Mouse (Mus musculus) CH12.LX (cell line): Measurements from ENCODE around the gene Fancc. TPM values are rescaled to one million over a fixed set of nuclear protein-coding genes. Genes with fewer than 3 reads are reported as not detected.

ENCODE experiments used
- DNase-seq: peaks from one replicate; pipeline ENCODE4 v3.0.0-alpha.2; 2013; ENCODE audit errors: extremely low read depth
- H3K27ac ChIP-seq: 2 replicates; pipeline ENCODE4 v1.5.1; 2012; ENCODE audit warnings: low read depth, mild to moderate bottlenecking, control low read depth, moderate library complexity; ENCODE audit not compliant: insufficient read depth
- H3K27me3 ChIP-seq: replicated peaks from 2 replicates; pipeline ENCODE3; 2012; ENCODE audit warnings: inconsistent platforms
- H3K36me3 ChIP-seq, 2 experiments: replicated peaks in 1 of 2; 2 replicates each; pipeline versions ENCODE3 to v1.6.1; 2012; ENCODE audit warnings: inconsistent platforms in 1 of 2, low read length in 1 of 2, mild to moderate bottlenecking in 1 of 2, mixed read lengths in 1 of 2, moderate library complexity in 1 of 2; ENCODE audit not compliant: control insufficient read depth in 1 of 2, insufficient read depth in 1 of 2
- H3K4me1 ChIP-seq, 2 experiments: 2 replicates each; pipeline ENCODE4 v1.6.1; 2012; ENCODE audit warnings: inconsistent platforms in 1 of 2, moderate library complexity in 1 of 2; ENCODE audit not compliant: insufficient read depth in 2 of 2, control insufficient read depth in 1 of 2
- H3K4me2 ChIP-seq: 2 replicates; pipeline ENCODE4 v1.6.1; 2012; ENCODE audit warnings: low read depth, mild to moderate bottlenecking, control low read depth; ENCODE audit not compliant: poor library complexity, insufficient read depth, severe bottlenecking
- H3K4me3 ChIP-seq, 3 experiments: fragments of 150-350 bp in 1 of 3; sonication (generic) in 1 of 3; replicated peaks in 1 of 3; 2 replicates each; pipeline versions ENCODE3 to v1.5.1; 2011 to 2012; ENCODE audit warnings: low read depth in 2 of 3, low read length in 2 of 3, mild to moderate bottlenecking in 2 of 3, moderate library complexity in 2 of 3, control low read depth in 1 of 3, improper control_type of control experiment in 1 of 3, inconsistent platforms in 1 of 3, mixed read lengths in 1 of 3; ENCODE audit not compliant: poor library complexity in 1 of 3
- H3K79me2 ChIP-seq: replicated peaks from 2 replicates; pipeline ENCODE4 v1.6.1; 2012; ENCODE audit warnings: mild to moderate bottlenecking, moderate library complexity; ENCODE audit not compliant: control insufficient read depth, poor library complexity, insufficient read depth, severe bottlenecking; ENCODE audit errors: extremely low read depth
- H3K9ac ChIP-seq: 2 replicates; pipeline ENCODE4 v1.6.1; 2012; ENCODE audit warnings: low read depth, mild to moderate bottlenecking, control low read depth, moderate library complexity; ENCODE audit not compliant: insufficient read depth
- H3K9me3 ChIP-seq: replicated peaks from 2 replicates; pipeline ENCODE3; 2012; ENCODE audit warnings: low read length, inconsistent platforms, mixed read lengths
- EP300 ChIP-seq: IDR thresholded peaks from 2 replicates; pipeline ENCODE4 v1.6.1; 2011; ENCODE audit warnings: low read length, improper control_type of control experiment
- GABPA ChIP-seq: IDR thresholded peaks from 2 replicates; pipeline ENCODE4 v1.6.1; 2012; ENCODE audit warnings: low read depth, low read length, improper control_type of control experiment, inconsistent platforms; ENCODE audit not compliant: insufficient replicate concordance
- IRF4 ChIP-seq: IDR thresholded peaks from 2 replicates; pipeline ENCODE4 v1.6.1; 2014; ENCODE audit warnings: low read depth, mild to moderate bottlenecking, inconsistent platforms, low read length, improper control_type of control experiment
- KAT2A ChIP-seq: IDR thresholded peaks from 2 replicates; pipeline ENCODE4 v1.6.1; 2012; ENCODE audit warnings: low read length, improper control_type of control experiment, inconsistent platforms; ENCODE audit not compliant: insufficient replicate concordance
- MXI1 ChIP-seq: IDR thresholded peaks from 2 replicates; pipeline ENCODE4 v1.6.1; 2011; ENCODE audit warnings: mild to moderate bottlenecking, low read depth, low read length, improper control_type of control experiment
- NELFE ChIP-seq: IDR thresholded peaks from 2 replicates; pipeline ENCODE4 v1.6.1; 2011; ENCODE audit warnings: low read depth, low read length, improper control_type of control experiment
- NRF1 ChIP-seq: IDR thresholded peaks from 2 replicates; pipeline ENCODE4 v1.6.1; 2014; ENCODE audit warnings: low read depth, mild to moderate bottlenecking, inconsistent platforms, low read length, improper control_type of control experiment, moderate library complexity
- POLR2AphosphoS2 ChIP-seq: IDR thresholded peaks from 2 replicates; pipeline ENCODE4 v1.6.1; 2011; ENCODE audit warnings: low read depth, low read length, improper control_type of control experiment
- RAD21 ChIP-seq: IDR thresholded peaks from 2 replicates; pipeline ENCODE4 v1.6.1; 2011; ENCODE audit warnings: low read depth, mild to moderate bottlenecking, low read length, improper control_type of control experiment, moderate library complexity
- SIN3A ChIP-seq: IDR thresholded peaks from 2 replicates; pipeline ENCODE4 v1.6.1; 2012; ENCODE audit warnings: low read length, improper control_type of control experiment, inconsistent platforms
- dilution Hi-C: fragments of 300-500 bp; cut with MboI; formaldehyde crosslinking; loops from 2 replicates; pipeline ENCODE4 v1.14.3; 2020; ENCODE audit warnings: low sequenced_read_pairs; ENCODE audit not compliant: extremely low pct_unique_long_range_greater_than_20kb, extremely low pct_ligation_motif_present
- in situ Hi-C: fragments of 300-500 bp; cut with MboI; formaldehyde crosslinking; loops from 3 replicates; pipeline ENCODE4 v1.14.3; 2019; ENCODE audit warnings: low sequenced_read_pairs, low pct_ligation_motif_present, low pct_unique_long_range_greater_than_20kb, mixed read lengths
- polyA plus RNA-seq: library from polyadenylated mRNA; unstranded; fragments of >175 nt; gene quantifications from 2 replicates; pipeline ENCODE4 v1.2.1, GENCODE M21; 2012; ENCODE audit warnings: low read depth; ENCODE audit not compliant: insufficient read length
- total RNA-seq, 2 experiments: library from RNA; depleted of rRNA; stranded (reverse); fragments of 300-350 nt in 1 of 2; fragments of >200 nt in 1 of 2; gene quantifications; 2 replicates each; pipeline ENCODE4 v1.2.3; 2012 to 2014

Gene Fancc
- total and polyA plus RNA-seq, 3 experiments: 8.2 to 12.4 (median 8.7) TPM

- peaks cover 36 to 51% of the 10 kb centered on the region in 2 experiments for H3K36me3 ChIP-seq
- H3K4me2 ChIP-seq: no peak overlapping the region
- H3K27ac ChIP-seq: no peak overlapping the region
- no peak overlapping the region for H3K4me3 ChIP-seq
- no peaks in the 10 kb centered on the region for H3K27me3 ChIP-seq
- DNase-seq: no peak
- H3K9me3 ChIP-seq: peaks cover 3% of the 10 kb centered on the region
- no peaks in the 10 kb centered on the region for H3K79me2 ChIP-seq
- in situ Hi-C loops: no loop called here
- TF ChIP-seq NRF1: no peak
- TF ChIP-seq IRF4: no peak
- TF ChIP-seq MXI1: no peak
- TF ChIP-seq RAD21: no peak; the same call in none of the 2 replicates
- TF ChIP-seq SIN3A: no peak
- TF ChIP-seq GABPA: no peak
- no peak for TF ChIP-seq KAT2A
- TF ChIP-seq EP300: no peak
- TF ChIP-seq, all 38 proteins: peak for 0
- dilution Hi-C loops: no loop called here
- Histone ChIP-seq H3K9ac (no peak overlapping the region), H3K4me1 (no peaks in the 10 kb centered on the region)
These were observed 10.7 kb upstream of the Fancc start for GRCm38 (mm10) chr13:63507821-63508220.

GRCm38 (mm10) chr13:63507001-63507556 lies 10.0 kb upstream of the Fancc start:
- TF ChIP-seq POLR2AphosphoS2 (0 out of 2 replicates have a peak, but pooled peaks have one; percentile 24), GABPA (no peak)
- TF ChIP-seq, all 38 proteins: peak for 1
- dilution Hi-C loops (no loop called here), in situ Hi-C loops (no loop called here)
- DNase-seq: no peak
- Histone ChIP-seq H3K36me3 (peaks cover 28 to 44% of the 10 kb centered on the region in 2 experiments), H3K4me1 (0 out of 4 replicates have a peak, but pooled peaks cover 0 to 4% of the 10 kb centered on the region in 2 experiments), H3K27me3 (no peaks in the 10 kb centered on the region), H3K9me3 (peaks cover 3% of the 10 kb centered on the region), H3K27ac (no peak overlapping the region), H3K4me2 (no peak overlapping the region), H3K9ac (no peak overlapping the region), H3K4me3 (no peak overlapping the region), H3K79me2 (no peaks in the 10 kb centered on the region)

- H3K4me2 ChIP-seq: no peak overlapping the region
These were observed 9.3 kb upstream of the Fancc start for GRCm38 (mm10) chr13:63506364-63506763.

More at GRCm38 (mm10) chr13:63506364-63506763, 9.3 kb upstream of the Fancc start:
- Histone ChIP-seq H3K9ac (no peak overlapping the region), H3K9me3 (peaks cover 3% of the 10 kb centered on the region), H3K36me3 (peaks cover 22 to 37% of the 10 kb centered on the region in 2 experiments), H3K4me3 (no peak overlapping the region), H3K27ac (no peak overlapping the region), H3K79me2 (no peaks in the 10 kb centered on the region), H3K27me3 (no peaks in the 10 kb centered on the region), H3K4me1 (0 out of 4 replicates have a peak, but pooled peaks cover 0 to 4% of the 10 kb centered on the region in 2 experiments)
- DNase-seq: no peak
- dilution Hi-C loops: no loop called here
- no peak for TF ChIP-seq NELFE
- TF ChIP-seq MXI1: no peak
- in situ Hi-C loops: no loop called here
